Mouse (Mus musculus) B cell, adult 62 days (primary cell): ENCODE results near the gene Churc1. TPM values are rescaled to one million over a fixed set of nuclear protein-coding genes. Genes with fewer than 3 reads are reported as not detected.

Experiments used
- total RNA-seq: library from RNA; stranded (reverse); gene quantifications from 4 replicates; pipeline ENCODE4 v1.2.4, GENCODE M21; 2023

Gene Churc1
- total RNA-seq = 31.5 to 42.8 TPM (median 35.9 TPM) in 4 replicates

GRCm38 (mm10) chr12:76765354-76765851 is at the start of gene Churc1, which contains the start of gene Fntb:
Churc1 (plus strand) TSS chr12:76765538.
Fntb (plus strand) TSS chr12:76765589.

GRCm38 (mm10) chr12:76795350-76795749 is 30.0 kb downstream of the Churc1 start, which contains the start of gene Gpx2:
Gpx2 (minus strand) TSS chr12:76795554.

GRCm38 (mm10) chr12:76822651-76823041 is 57.3 kb downstream of the Churc1 start, which contains the start of gene Rab15:
Rab15 (minus strand) TSS chr12:76822908.

Other genes starting within 250 kb of the Churc1 start
- 27.0 to 33.7 TPM (median 28.5 TPM) in 4 replicates for gene Plekhg3, start 234.6 kb upstream of the Churc1 start, total RNA-seq
- 0.06 to 0.20 TPM (median 0.12 TPM) in 4 replicates for gene Sptb, start 55.0 kb upstream of the Churc1 start, total RNA-seq
- 8.9 to 15.2 TPM (median 13.4 TPM) in 4 replicates for gene Fntb, start 51 bp downstream of the Churc1 start, total RNA-seq
- 0.85 TPM in 1 of 4 replicates, not detected in the others for gene Gpx2, start 30.0 kb downstream of the Churc1 start, total RNA-seq
- gene Rab15, start 57.4 kb downstream of the Churc1 start, total RNA-seq = not detected in 4 replicates
- 171 to 176 TPM (median 175 TPM) in 4 replicates for gene Max, start 196.7 kb downstream of the Churc1 start, total RNA-seq